Mouse (Mus musculus) E14TG2a.4 (cell line): ENCODE data around the gene Rnf5.

Experiments used
- H3K27me3 ChIP-seq: 2 replicates; pipeline ENCODE4 v1.6.1; 2014; ENCODE audit warnings: low read length, control low read depth; ENCODE audit not compliant: insufficient read depth
- H3K36me3 ChIP-seq: 2 replicates; pipeline ENCODE4 v1.6.1; 2014; ENCODE audit warnings: low read length, control low read depth; ENCODE audit not compliant: insufficient read depth
- H3K4me1 ChIP-seq: replicated peaks from 2 replicates; pipeline ENCODE4 v1.6.1; 2014; ENCODE audit warnings: low read depth, low read length, control low read depth
- H3K4me3 ChIP-seq: replicated peaks from 2 replicates; pipeline ENCODE4 v1.5.1; 2014; ENCODE audit warnings: mild to moderate bottlenecking, low read length
- H3K9me3 ChIP-seq: 2 replicates; pipeline ENCODE4 v1.6.1; 2014; ENCODE audit warnings: low read length, control low read depth
- CTCF ChIP-seq: conservative IDR thresholded peaks from 2 replicates; pipeline ENCODE4 v1.5.1; 2014; ENCODE audit warnings: low read length
- NANOG ChIP-seq: IDR thresholded peaks from 2 replicates; pipeline ENCODE4 v1.6.1; 2014; ENCODE audit warnings: borderline replicate concordance, low read length, mixed read lengths
- POU5F1 ChIP-seq: IDR thresholded peaks from 2 replicates; pipeline ENCODE4 v1.6.1; 2014; ENCODE audit warnings: low read length, borderline replicate concordance

Gene Rnf5

GRCm38 (mm10) chr17:34615871-34616270 is 12.4 kb upstream of the Rnf5 start, which contains the start of gene Egfl8:
TSS of gene Egfl8 (minus strand) at chr17:34615971.
- Histone ChIP-seq H3K9me3 (no peaks in the 10 kb centered on the region), H3K36me3 (peaks cover 67% of the 10 kb centered on the region), H3K4me3 (no peak within 1 kb of the TSS), H3K4me1 (peaks cover 55% of the 10 kb centered on the region), H3K27me3 (no peaks in the 10 kb centered on the region)
- TF ChIP-seq NANOG, result no peak
- no peak for TF ChIP-seq CTCF
- TF ChIP-seq POU5F1, result no peak

DNA sequence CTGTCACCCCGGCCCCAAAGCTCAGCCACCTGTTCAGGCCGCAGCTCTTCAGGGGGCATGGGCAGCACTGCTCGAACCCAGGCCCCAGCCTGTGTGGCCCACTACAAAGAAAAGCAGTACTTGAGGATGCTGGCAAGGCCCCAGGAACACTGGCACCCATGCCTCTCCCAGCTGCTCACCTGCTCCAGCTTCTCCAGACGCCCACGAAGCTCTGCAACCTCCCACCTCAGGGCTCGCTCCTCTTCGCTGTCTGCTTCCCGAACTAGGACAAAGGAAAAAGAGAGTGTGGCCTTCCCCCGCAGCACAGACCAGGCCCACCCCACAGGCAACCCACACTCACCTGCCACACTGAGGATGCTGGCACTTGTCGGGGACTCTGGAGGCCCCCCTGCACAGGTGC is 10.3 kb upstream of the Rnf5 start:
- no peak for TF ChIP-seq NANOG
- no peak for TF ChIP-seq POU5F1
- no peak for TF ChIP-seq CTCF
- no peaks in the 10 kb centered on the region for H3K27me3 ChIP-seq
- peaks cover 68% of the 10 kb centered on the region for H3K4me1 ChIP-seq
- no peak overlapping the region for H3K4me3 ChIP-seq
- H3K9me3 ChIP-seq, result no peaks in the 10 kb centered on the region
- peaks cover 74% of the 10 kb centered on the region for H3K36me3 ChIP-seq

- Histone ChIP-seq H3K4me1 (peaks cover 75% of the 10 kb centered on the region), H3K4me3 (no peak overlapping the region), H3K9me3 (no peaks in the 10 kb centered on the region), H3K36me3 (peaks cover 81% of the 10 kb centered on the region), H3K27me3 (no peaks in the 10 kb centered on the region)
- no peak for TF ChIP-seq CTCF
- TF ChIP-seq POU5F1, result no peak
- no peak for TF ChIP-seq NANOG
Observed at GRCm38 (mm10) chr17:34613054-34613645, 9.7 kb upstream of the Rnf5 start.

DNA sequence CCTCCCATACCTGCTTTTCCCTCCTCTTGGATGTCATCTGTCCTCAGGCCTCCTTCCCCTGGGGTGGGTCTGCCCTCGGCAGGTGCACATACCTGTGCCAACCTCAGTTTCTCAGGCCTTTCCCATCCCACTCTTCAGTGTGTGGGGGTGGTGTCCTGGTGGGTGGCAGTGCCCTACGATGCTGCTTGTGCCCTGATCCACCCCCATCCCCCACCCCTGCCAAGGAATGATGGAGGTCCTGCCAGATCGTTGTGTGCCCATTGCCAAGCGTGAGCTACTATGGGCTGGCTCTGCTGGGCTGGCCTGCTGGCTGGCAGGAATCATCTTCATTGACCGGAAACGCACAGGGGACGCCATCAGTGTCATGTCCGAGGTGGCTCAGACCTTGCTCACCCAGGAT is 7.6 kb upstream of the Rnf5 start:
- H3K9me3 ChIP-seq, result no peaks in the 10 kb centered on the region
- 0 out of 2 replicates have a peak overlapping the region, but pooled peaks have one; percentile 4 for H3K4me3 ChIP-seq
- TF ChIP-seq CTCF (no peak), POU5F1 (no peak), NANOG (no peak)
- H3K27me3 ChIP-seq, result no peaks in the 10 kb centered on the region
- peaks cover 78% of the 10 kb centered on the region for H3K36me3 ChIP-seq
- H3K4me1 ChIP-seq, result peaks cover 91% of the 10 kb centered on the region

GRCm38 (mm10) chr17:34607997-34608396 is 4.5 kb upstream of the Rnf5 start:
- Histone ChIP-seq H3K4me1 (peaks cover 74% of the 10 kb centered on the region), H3K36me3 (peaks cover 48% of the 10 kb centered on the region), H3K4me3 (no peak overlapping the region), H3K9me3 (no peaks in the 10 kb centered on the region), H3K27me3 (no peaks in the 10 kb centered on the region)
- TF ChIP-seq CTCF, result no peak
- no peak for TF ChIP-seq NANOG
- no peak for TF ChIP-seq POU5F1

GRCm38 (mm10) chr17:34606186-34607039 is 2.9 kb upstream of the Rnf5 start:
- peak overlapping the region; percentile 87 for H3K4me3 ChIP-seq
- H3K4me1 ChIP-seq, result peaks cover 73% of the 10 kb centered on the region
- H3K9me3 ChIP-seq, result no peaks in the 10 kb centered on the region
- H3K36me3 ChIP-seq, result peaks cover 41% of the 10 kb centered on the region
- no peaks in the 10 kb centered on the region for H3K27me3 ChIP-seq
- TF ChIP-seq NANOG (no peak), CTCF (no peak), POU5F1 (no peak)

DNA sequence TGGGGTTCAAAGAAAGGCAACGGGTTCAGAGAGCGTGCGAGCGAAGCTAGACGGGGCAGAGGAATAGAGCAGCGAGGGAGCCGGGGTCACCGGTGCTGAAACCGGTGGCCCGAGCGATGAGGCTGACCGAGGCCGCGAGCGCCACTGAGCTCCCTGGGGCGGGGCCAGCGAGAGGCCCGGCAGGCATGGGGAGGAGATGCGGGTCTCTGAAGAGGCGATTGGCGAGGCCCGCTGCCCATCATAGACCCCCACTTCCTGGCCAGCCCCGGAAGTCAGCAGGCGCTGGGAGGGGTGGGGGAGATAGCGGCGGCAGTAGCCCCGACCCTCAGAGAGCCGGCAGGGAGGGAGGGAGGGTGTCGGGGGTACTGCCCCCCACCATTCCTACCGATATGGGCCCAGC is 2.1 kb upstream of the Rnf5 start:
- Histone ChIP-seq H3K4me3 (peak overlapping the region; percentile 87), H3K4me1 (peaks cover 68% of the 10 kb centered on the region), H3K36me3 (peaks cover 41% of the 10 kb centered on the region), H3K9me3 (no peaks in the 10 kb centered on the region), H3K27me3 (no peaks in the 10 kb centered on the region)
- TF ChIP-seq CTCF, result no peak
- no peak for TF ChIP-seq POU5F1
- no peak for TF ChIP-seq NANOG

DNA sequence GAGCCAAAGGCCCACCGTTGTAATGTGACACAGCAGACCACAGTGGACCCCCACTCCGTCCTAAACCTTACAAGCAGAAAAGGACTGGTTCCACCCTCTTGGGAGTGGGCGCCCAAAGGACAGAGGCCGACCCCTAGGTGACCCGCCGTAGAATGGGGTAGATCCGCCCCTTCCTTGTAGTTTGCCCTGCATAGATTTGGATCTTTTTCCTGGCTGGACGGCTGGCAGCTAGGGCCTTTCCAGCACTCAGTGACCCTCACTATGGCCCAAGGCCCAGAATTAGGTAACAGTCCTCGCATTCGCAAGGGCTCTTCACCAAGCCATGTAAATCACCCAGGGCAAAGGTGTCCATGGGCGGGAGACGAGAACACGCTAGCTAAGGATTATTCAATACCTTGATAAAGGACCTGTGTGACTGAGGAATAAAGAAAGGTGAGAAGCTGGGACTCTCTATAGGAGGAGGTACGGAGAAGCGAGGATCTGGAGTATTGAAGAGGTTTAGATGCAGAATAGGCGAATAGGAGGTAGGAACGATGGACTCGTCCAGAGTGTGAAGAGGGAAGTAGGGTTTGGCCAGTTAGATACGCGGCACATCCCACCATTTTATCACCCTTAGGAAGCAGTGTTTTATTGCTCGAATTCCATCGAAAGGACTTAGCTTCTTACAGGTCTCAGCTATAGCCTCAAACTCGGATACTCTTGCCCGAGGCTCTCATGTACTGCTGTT is 1.2 kb upstream of the Rnf5 start:
- H3K4me1 ChIP-seq, result peaks cover 68% of the 10 kb centered on the region
- peaks cover 44% of the 10 kb centered on the region for H3K36me3 ChIP-seq
- no peaks in the 10 kb centered on the region for H3K27me3 ChIP-seq
- no peak for TF ChIP-seq POU5F1
- no peak for TF ChIP-seq CTCF
- TF ChIP-seq NANOG, result no peak
- no peaks in the 10 kb centered on the region for H3K9me3 ChIP-seq
- peak overlapping the region; percentile 87 for H3K4me3 ChIP-seq
